Mouse (Mus musculus) hindbrain, embryonic 13.5 days (tissue): ENCODE measurements around the gene Krt73. TPM values are rescaled to one million over a fixed set of nuclear protein-coding genes. Genes with fewer than 3 reads are reported as not detected.

Source experiments
- ATAC-seq: fragments of 200-750 bp; cut with Nextera tagmentation; 2 replicates; pipeline ENCODE4 v1.8.0; 2017; ENCODE audit warnings: moderate TSS enrichment; ENCODE audit not compliant: low FRiP score
- H3K27ac ChIP-seq: fragments of 300-500 bp; sonication (generic); 2 replicates; pipeline ENCODE4 v1.5.1; 2015; ENCODE audit warnings: inconsistent platforms, mild to moderate bottlenecking, moderate library complexity
- H3K27me3 ChIP-seq: fragments of 300-500 bp; sonication (generic); 2 replicates; pipeline ENCODE4 v1.6.1; 2015; ENCODE audit warnings: mild to moderate bottlenecking, inconsistent platforms
- H3K36me3 ChIP-seq: fragments of 300-500 bp; sonication (generic); 2 replicates; pipeline ENCODE4 v1.6.1; 2015; ENCODE audit warnings: mild to moderate bottlenecking, inconsistent platforms
- H3K4me1 ChIP-seq: fragments of 300-500 bp; sonication (generic); replicated peaks from 2 replicates; pipeline ENCODE4 v1.6.1; 2015; ENCODE audit warnings: inconsistent platforms
- H3K4me2 ChIP-seq: fragments of 300-500 bp; sonication (generic); 2 replicates; pipeline ENCODE4 v1.6.1; 2015; ENCODE audit warnings: inconsistent platforms, mild to moderate bottlenecking, moderate library complexity
- H3K4me3 ChIP-seq: fragments of 300-500 bp; sonication (generic); 2 replicates; pipeline ENCODE4 v1.5.1; 2015; ENCODE audit warnings: mild to moderate bottlenecking, inconsistent platforms
- H3K9ac ChIP-seq: fragments of 300-500 bp; sonication (generic); 2 replicates; pipeline ENCODE4 v1.6.1; 2015; ENCODE audit warnings: mild to moderate bottlenecking, inconsistent platforms
- H3K9me3 ChIP-seq: fragments of 300-500 bp; sonication (generic); 2 replicates; pipeline ENCODE4 v1.6.1; 2016; ENCODE audit warnings: inconsistent platforms
- WGBS: fragments of 180-500 bp; shearing (Covaris S2); methylation state at CpG from one replicate; pipeline ENCODE4 v1.1.7; 2015; 5-methylcytosine and 5-hydroxymethylcytosine counted together
- polyA plus RNA-seq: library from polyadenylated mRNA; unstranded; fragments of >200 nt; fragmentation: Nextera tagmentation; extraction: Ambion mirVana; gene quantifications from 2 replicates; pipeline ENCODE4 v1.2.1, GENCODE M21; 2015

The Krt73 gene
- 1.6 and 2.4 TPM in 2 replicates for polyA plus RNA-seq

- Histone ChIP-seq H3K27ac (peak within 1 kb of the TSS; percentile 78), H3K9ac (no peak within 1 kb of the TSS), H3K9me3 (no peaks in the 10 kb centered on the region), H3K4me1 (peaks cover 24% of the 10 kb centered on the region), H3K36me3 (no peaks in the 10 kb centered on the region), H3K4me3 (no peak within 1 kb of the TSS), H3K4me2 (no peak within 1 kb of the TSS), H3K27me3 (no peaks in the 10 kb centered on the region)
- WGBS: 64% methylated on average over 6 of the region's 6 CpGs
- ATAC-seq: peak; percentile 49; the same call in 1 of the 2 replicates
Observed at GRCm38 (mm10) chr15:101802296-101802835, at the start of gene Krt73. TSS of gene Krt73 (minus strand) at chr15:101802346.

GRCm38 (mm10) chr15:101850694-101851093, 48.5 kb upstream of the Krt73 start, which contains the start of gene Krt1:
TSS of gene Krt1 (minus strand) at chr15:101850794.
- Histone ChIP-seq H3K9me3 (no peaks in the 10 kb centered on the region), H3K4me1 (peaks cover 14% of the 10 kb centered on the region; the same call in 1 of the 2 replicates), H3K4me2 (no peak within 1 kb of the TSS), H3K27ac (no peak within 1 kb of the TSS), H3K4me3 (no peak within 1 kb of the TSS), H3K36me3 (no peaks in the 10 kb centered on the region), H3K9ac (no peak within 1 kb of the TSS), H3K27me3 (peaks cover 49% of the 10 kb centered on the region)
- WGBS: 87% methylated on average over 6 of the region's 6 CpGs
- ATAC-seq: no peak

- WGBS: under 1% methylated on average over 36 of the region's 37 CpGs
- peak overlapping the region; percentile 89 for H3K27ac ChIP-seq
- peaks cover 34% of the 10 kb centered on the region for H3K27me3 ChIP-seq
- peak; percentile 78 for ATAC-seq
- no peaks in the 10 kb centered on the region for H3K9me3 ChIP-seq
- no peaks in the 10 kb centered on the region for H3K36me3 ChIP-seq
- H3K4me2 ChIP-seq: peak overlapping the region; percentile 66
- peaks cover 15% of the 10 kb centered on the region for H3K4me1 ChIP-seq
- peak overlapping the region; percentile 54 for H3K4me3 ChIP-seq
- H3K9ac ChIP-seq: peak overlapping the region; percentile 84
Observed at GRCm38 (mm10) chr15:101845971-101846403, 43.8 kb upstream of the Krt73 start.

GRCm38 (mm10) chr15:101843192-101843591, 41.0 kb upstream of the Krt73 start:
- no peak overlapping the region for H3K9ac ChIP-seq
- no peak overlapping the region for H3K27ac ChIP-seq
- H3K36me3 ChIP-seq: no peaks in the 10 kb centered on the region
- ATAC-seq: no peak
- peaks cover 15% of the 10 kb centered on the region for H3K4me1 ChIP-seq
- no peaks in the 10 kb centered on the region for H3K9me3 ChIP-seq
- WGBS: 74% methylated on average over 9 of the region's 9 CpGs
- H3K27me3 ChIP-seq: peaks cover 24% of the 10 kb centered on the region
- no peak overlapping the region for H3K4me2 ChIP-seq
- no peak overlapping the region for H3K4me3 ChIP-seq

- Histone ChIP-seq H3K4me1 (no peaks in the 10 kb centered on the region), H3K4me2 (no peak overlapping the region), H3K4me3 (no peak overlapping the region), H3K36me3 (no peaks in the 10 kb centered on the region), H3K9me3 (no peaks in the 10 kb centered on the region), H3K27ac (no peak overlapping the region), H3K27me3 (0 out of 2 replicates have a peak, but pooled peaks cover 2% of the 10 kb centered on the region), H3K9ac (no peak overlapping the region)
- 70% methylated on average over 5 of the region's 5 CpGs for WGBS
- no peak for ATAC-seq
Observed at GRCm38 (mm10) chr15:101834784-101835328, 32.7 kb upstream of the Krt73 start.

GRCm38 (mm10) chr15:101833131-101833530, 31.0 kb upstream of the Krt73 start:
- Histone ChIP-seq H3K4me1 (no peaks in the 10 kb centered on the region), H3K9ac (no peak overlapping the region), H3K27me3 (0 out of 2 replicates have a peak, but pooled peaks cover 2% of the 10 kb centered on the region), H3K27ac (no peak overlapping the region), H3K36me3 (no peaks in the 10 kb centered on the region), H3K4me2 (no peak overlapping the region), H3K4me3 (no peak overlapping the region), H3K9me3 (no peaks in the 10 kb centered on the region)
- no peak for ATAC-seq
- 59% methylated on average over 6 of the region's 6 CpGs for WGBS

- H3K27me3 ChIP-seq: 0 out of 2 replicates have a peak, but pooled peaks cover 2% of the 10 kb centered on the region
- H3K9ac ChIP-seq: no peak overlapping the region
- no peak for ATAC-seq
- H3K4me3 ChIP-seq: no peak overlapping the region
- H3K4me2 ChIP-seq: no peak overlapping the region
- 76% methylated on average over 5 of the region's 5 CpGs for WGBS
- no peaks in the 10 kb centered on the region for H3K4me1 ChIP-seq
- H3K27ac ChIP-seq: no peak overlapping the region
- no peaks in the 10 kb centered on the region for H3K36me3 ChIP-seq
- H3K9me3 ChIP-seq: no peaks in the 10 kb centered on the region
Observed at GRCm38 (mm10) chr15:101829441-101829840, 27.3 kb upstream of the Krt73 start.

- H3K36me3 ChIP-seq: no peaks in the 10 kb centered on the region
- 52% methylated on average over 3 of the region's 3 CpGs for WGBS
- ATAC-seq: no peak
- no peaks in the 10 kb centered on the region for H3K4me1 ChIP-seq
- no peak overlapping the region for H3K9ac ChIP-seq
- H3K27ac ChIP-seq: no peak overlapping the region
- H3K9me3 ChIP-seq: no peaks in the 10 kb centered on the region
- H3K4me3 ChIP-seq: no peak overlapping the region
- H3K4me2 ChIP-seq: no peak overlapping the region
- no peaks in the 10 kb centered on the region for H3K27me3 ChIP-seq
Observed at GRCm38 (mm10) chr15:101821786-101822185, 19.6 kb upstream of the Krt73 start.

GRCm38 (mm10) chr15:101817875-101818274, 15.7 kb upstream of the Krt73 start, which contains the start of gene Krt2:
TSS of gene Krt2 (minus strand) at chr15:101818169.
- H3K27ac ChIP-seq: no peak within 1 kb of the TSS
- no peak for ATAC-seq
- no peaks in the 10 kb centered on the region for H3K27me3 ChIP-seq
- H3K9ac ChIP-seq: no peak within 1 kb of the TSS
- H3K4me1 ChIP-seq: no peaks in the 10 kb centered on the region
- no peaks in the 10 kb centered on the region for H3K36me3 ChIP-seq
- no peak within 1 kb of the TSS for H3K4me3 ChIP-seq
- H3K4me2 ChIP-seq: no peak within 1 kb of the TSS
- 84% methylated on average over 16 of the region's 16 CpGs for WGBS
- no peaks in the 10 kb centered on the region for H3K9me3 ChIP-seq

- Histone ChIP-seq H3K27ac (peak overlapping the region; percentile 65; the same call in 1 of the 2 replicates), H3K27me3 (no peaks in the 10 kb centered on the region), H3K9me3 (no peaks in the 10 kb centered on the region), H3K4me3 (no peak overlapping the region), H3K4me1 (peaks cover 24% of the 10 kb centered on the region), H3K36me3 (no peaks in the 10 kb centered on the region), H3K4me2 (no peak overlapping the region), H3K9ac (no peak overlapping the region)
- WGBS: 61% methylated on average over 11 of the region's 11 CpGs
- ATAC-seq: no peak
Observed at GRCm38 (mm10) chr15:101803052-101803822, 1.1 kb upstream of the Krt73 start.

GRCm38 (mm10) chr15:101790867-101791266, 11.3 kb downstream of the Krt73 start:
- Histone ChIP-seq H3K27me3 (0 out of 2 replicates have a peak, but pooled peaks cover 3% of the 10 kb centered on the region), H3K4me1 (peaks cover 17% of the 10 kb centered on the region), H3K9ac (no peak overlapping the region), H3K4me2 (no peak overlapping the region), H3K27ac (peak overlapping the region; percentile 52), H3K4me3 (no peak overlapping the region), H3K9me3 (no peaks in the 10 kb centered on the region), H3K36me3 (no peaks in the 10 kb centered on the region)
- WGBS: 15% methylated on average over 3 of the region's 3 CpGs
- ATAC-seq: no peak

GRCm38 (mm10) chr15:101786360-101786759, 15.8 kb downstream of the Krt73 start, which contains the start of gene Krt72:
TSS of gene Krt72 (minus strand) at chr15:101786460.
- Histone ChIP-seq H3K9me3 (no peaks in the 10 kb centered on the region), H3K4me1 (peaks cover 16% of the 10 kb centered on the region), H3K27ac (no peak within 1 kb of the TSS), H3K9ac (no peak within 1 kb of the TSS), H3K36me3 (no peaks in the 10 kb centered on the region), H3K27me3 (no peaks in the 10 kb centered on the region), H3K4me3 (no peak within 1 kb of the TSS), H3K4me2 (no peak within 1 kb of the TSS)
- no peak for ATAC-seq
- WGBS: 90% methylated on average over 18 of the region's 18 CpGs
